Mouse (Mus musculus) small intestine, adult 2 months (tissue): ENCODE results near the gene Hist2h2be.

Source experiments
- CTCF ChIP-seq: fragments of 200-500 bp; IDR thresholded peaks from 2 replicates; pipeline ENCODE4 v1.5.1; 2012; ENCODE audit warnings: low read depth, mild to moderate bottlenecking, control low read depth, inconsistent platforms, low read length, moderate library complexity, mixed read lengths; ENCODE audit not compliant: insufficient replicate concordance, insufficient read length; ENCODE audit errors: extremely low read depth
- POLR2A ChIP-seq: fragments of 200-500 bp; IDR thresholded peaks from 2 replicates; pipeline ENCODE4 v1.6.1; 2012; ENCODE audit warnings: low read depth, mild to moderate bottlenecking, control low read depth, inconsistent platforms, low read length, moderate library complexity

DNA sequence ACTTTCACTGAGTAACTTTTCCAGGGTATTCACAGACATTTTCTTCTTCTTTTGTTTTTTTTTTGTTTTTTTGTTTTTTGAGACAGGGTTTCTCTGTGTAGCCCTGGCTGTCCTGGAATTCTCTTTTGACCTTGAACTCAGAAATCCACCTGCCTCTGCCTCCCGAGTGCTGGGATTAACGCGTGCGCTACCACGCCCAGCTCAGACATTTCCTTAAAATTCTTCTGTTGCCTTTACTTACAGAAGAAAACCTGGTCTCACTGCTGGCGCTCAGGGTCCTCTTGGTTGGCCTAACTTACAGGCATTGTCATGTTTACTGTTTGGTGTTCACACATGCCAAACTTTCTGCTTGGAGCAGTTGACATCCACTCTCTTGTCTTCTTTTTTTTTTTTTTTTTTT lies 45.7 kb upstream of the Hist2h2be start:
- no peak for TF ChIP-seq CTCF
- TF ChIP-seq POLR2A, result no peak
